Mouse (Mus musculus): ENCODE measurements at regions not wholly inside any gene's neighbourhood (a gene's known extent, or its start where the extent isn't known, plus 50 kb on each side); places are given as distances from the start of the nearest gene placed in this dataset.

DNA sequence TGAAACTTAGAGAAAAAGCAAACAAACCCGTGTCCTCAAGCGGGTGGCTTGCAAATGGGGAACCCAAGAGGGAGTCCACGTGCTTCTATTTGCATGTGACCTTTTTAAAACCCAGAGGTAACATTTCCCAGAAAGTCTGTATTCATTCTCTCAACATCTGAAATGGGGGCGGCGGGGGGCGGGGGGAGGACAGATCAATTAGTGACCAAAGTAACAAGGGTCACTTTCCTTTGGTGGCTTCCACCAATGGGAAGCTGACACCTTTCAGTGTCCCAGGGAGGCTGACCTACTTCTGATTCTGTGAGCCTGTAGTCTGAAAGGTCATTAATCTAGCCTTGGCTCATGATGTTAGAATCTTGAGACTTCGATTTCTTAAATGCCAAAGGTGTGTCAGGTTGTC is 236.0 kb downstream of the Gm11011 start:
- DNase-seq (ENCODE audit: low spot score), result no peak

DNA sequence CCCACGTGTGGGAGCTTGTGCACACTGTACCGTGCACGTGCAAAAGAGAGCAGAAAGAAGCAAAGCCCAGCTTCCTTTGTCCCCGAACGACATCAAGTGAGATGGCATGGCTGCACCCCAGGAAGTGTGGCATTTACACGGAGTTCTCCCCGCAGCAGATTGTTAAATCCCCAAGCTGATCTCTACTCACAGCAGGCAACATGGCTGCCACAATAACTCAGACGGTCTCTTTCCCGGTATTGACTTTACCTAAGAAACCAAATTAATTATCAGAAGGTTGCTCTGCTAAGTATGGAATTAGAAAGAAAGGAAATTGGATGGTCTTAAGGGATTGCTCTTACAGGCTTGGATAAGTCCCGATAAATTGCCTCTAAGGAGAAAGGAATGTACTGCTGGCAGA is 241.4 kb downstream of the Gm11011 start:
- no peak for DNase-seq (ENCODE audit: low spot score)

DNA sequence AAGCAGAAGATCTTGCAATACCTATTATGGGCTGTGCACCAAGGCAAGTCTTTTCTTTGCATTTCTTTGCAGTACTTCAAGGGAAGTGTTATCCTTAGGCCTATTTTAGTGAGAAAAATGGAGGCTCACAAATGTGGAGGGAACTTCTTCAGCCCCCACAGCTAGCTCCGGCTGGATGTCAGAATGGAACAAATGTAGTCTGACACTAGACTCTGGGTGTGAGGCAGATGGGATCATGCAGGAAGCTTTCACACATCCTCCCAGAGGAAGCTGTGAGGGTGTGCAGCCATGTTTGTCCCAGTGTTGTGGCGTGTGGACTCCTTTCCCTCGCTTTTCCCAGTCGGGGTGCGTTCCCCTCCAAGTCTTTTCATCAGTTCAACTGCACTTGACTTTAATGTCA is 268.0 kb downstream of the Gm11011 start:
- no peak for DNase-seq (ENCODE audit: low spot score)

DNA sequence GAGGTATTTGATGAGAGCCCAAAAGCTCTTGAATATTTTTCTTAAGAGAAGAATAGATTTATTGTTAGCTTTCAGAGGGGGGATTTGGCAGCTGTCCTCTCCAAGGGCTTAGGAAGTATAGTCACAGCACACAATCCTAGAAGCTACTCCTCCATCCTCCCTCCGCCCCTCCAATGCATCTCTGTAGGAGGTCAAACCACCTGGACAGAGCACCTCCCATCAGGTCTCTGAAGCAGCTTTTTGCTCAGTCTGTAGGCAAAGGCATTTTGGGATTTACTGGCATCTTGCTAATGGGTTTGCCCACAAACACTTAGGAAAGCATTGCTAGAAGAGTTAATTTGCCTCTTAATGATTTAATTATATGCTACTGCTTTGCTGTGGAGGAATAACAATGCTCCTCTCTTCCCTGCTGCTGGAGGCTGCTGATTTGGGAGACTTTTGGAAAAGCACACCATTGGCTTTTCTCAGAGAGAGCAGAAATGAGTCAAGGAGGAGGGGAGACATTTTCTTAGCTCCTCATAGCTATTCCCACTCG is 273.1 kb downstream of the Gm11011 start:
- DNase-seq (ENCODE audit: low spot score), result no peak

DNA sequence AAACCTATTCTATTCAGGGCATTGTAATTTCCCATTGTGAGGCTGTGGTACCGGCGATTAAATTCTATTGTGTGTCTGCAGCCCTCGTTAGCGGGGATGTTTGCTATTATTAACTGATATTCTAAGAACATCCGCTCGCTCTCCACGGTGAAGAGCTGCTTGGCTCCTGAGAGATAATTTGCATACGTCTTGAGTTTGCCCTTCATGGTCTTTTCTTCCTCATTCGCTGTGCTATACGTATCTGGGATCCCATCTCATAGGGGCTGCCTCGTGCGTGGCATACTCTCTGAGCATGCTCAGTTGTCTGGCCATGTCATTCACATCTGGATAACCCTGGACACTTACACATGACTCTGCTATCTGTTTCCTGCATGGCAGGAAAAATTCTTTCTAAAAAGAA is 275.7 kb downstream of the Gm11011 start:
- no peak for DNase-seq (ENCODE audit: low spot score)

DNA sequence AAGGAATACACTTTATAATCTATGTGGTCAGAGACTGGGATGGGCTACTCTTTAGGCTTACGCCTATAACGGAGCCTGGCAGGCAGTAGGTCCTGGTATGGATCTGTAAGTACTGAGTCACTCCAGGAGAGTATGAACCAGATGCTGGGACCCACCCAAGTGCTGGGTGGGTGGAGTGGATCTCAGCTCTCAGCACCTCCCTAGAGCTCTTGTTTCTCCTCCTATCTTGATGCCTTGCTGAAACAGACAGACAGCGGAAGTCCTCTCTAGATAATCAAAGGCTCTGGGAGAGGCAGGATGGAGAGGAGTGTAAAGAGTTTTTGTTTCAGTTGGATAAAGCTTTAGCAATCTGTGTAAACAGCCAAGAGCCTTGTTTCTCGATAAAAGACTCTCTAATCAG is 276.2 kb downstream of the Gm11011 start:
- DNase-seq (ENCODE audit: low spot score), result no peak

DNA sequence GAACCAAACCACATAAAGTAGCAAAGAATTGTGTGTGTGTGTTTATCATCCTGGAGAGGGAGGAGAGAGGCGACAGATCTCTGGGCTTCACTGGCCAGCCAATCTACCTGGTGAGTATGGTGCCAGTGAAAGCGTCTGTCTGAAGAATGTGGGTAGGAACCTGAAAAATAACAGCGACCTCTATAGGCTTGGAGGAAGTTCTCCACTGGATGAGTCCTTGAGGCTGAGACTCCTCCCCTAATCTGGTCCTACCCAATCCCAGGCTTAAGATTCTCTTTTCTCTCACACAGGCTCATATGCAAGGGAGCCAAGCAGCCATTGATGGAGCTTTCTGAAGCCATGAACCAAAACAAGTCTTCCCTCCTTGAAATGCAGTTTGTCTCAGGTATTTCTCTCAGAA is 283.2 kb downstream of the Gm11011 start:
- no peak for DNase-seq (ENCODE audit: low spot score)

DNA sequence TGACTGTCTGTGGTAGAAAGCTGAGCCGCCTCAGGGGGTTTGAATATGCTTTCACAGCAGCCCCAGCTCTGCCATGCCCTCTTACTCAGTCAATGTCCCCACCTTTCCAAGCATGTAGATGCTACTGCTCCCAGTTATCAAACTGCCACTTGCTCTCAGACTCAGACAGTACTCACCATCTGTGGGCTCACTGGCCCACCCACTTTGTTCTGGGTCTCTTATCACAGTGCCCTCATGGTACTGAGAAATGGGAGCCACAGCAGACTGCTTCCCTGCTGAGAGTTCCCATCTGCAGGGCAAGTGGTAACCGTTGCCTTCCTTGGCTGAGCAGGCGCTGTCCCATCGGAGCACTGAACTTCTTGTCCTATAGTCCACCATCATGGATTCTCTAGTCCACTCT is 286.6 kb downstream of the Gm11011 start:
- no peak for DNase-seq (ENCODE audit: low spot score)

DNA sequence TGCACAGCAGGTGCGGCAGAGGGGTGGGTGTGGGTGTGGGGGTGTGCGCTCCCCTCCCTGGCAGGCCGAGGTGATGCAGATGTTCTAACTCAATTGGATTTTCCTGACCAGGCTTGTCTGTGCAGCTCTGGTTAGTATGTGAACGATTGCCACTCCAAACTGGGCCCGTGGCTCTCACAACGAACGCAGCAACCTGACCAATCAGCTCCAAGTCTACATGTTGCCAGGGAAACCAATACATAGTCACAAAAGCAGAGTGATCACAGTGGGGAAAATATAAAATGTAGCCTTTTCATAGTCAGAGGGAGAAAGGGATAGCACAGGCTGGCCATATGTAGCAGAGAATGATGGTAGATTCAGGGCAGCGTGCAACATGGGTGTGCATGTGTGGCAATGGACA is 287.1 kb downstream of the Gm11011 start:
- no peak for DNase-seq (ENCODE audit: low spot score)

DNA sequence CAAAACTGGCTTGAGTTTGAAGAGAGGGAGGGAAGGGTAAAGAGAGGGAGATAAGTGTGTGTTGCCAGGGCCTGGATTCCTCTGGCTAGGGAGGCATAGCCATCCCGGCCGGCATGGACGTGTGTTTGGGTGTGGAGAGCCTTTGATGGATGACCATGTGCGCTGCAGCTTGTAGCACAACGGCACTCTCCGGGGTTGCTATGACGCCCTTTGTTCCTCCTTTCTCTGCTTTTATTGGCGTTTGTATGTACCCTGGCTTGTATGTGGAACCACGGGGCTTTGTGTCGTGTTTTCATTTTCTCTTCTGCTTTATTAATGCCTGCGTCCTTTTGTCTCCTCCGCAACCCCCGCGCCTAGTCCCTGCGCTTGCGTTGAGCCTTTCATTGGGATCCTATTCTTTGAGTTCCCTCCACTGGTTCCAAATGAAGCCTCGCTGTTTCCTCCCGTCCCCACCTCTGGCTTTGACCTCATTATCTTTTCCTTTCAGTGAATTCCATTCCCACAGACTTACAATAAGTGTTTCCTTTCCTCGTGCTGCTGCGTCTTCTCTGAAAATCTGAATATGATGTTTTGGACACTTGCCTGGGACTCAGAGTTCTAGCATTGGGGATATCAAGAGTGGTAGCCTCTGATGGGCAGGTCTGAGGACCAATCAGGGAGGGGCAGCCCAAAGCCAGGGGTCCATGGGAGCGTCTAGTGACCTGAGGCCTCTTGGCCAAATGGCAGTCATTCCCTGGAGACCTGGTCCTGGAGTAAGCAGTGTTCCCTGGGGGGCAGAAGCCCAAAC is 289.5 kb downstream of the Gm11011 start:
- DNase-seq (ENCODE audit: low spot score), result no peak

DNA sequence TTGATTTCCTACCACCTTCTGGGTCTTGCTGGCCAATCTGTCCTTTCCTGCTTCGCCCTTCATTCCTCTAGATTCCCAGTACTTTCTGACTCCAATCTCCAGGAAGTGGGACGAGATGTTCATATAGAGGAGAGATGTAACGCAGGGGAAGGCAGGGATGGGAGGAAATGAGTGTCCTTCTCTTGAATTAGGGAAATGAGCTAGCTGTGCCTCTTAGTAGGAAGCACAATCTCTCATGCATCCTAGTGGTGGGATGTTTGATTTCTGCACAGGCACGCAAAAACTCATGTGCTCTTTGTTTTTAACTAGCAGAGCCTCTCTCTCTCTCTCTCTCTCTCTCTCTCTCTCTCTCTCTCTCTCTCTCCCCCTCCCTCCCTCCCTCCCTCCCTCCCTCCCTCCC is 290.3 kb downstream of the Gm11011 start:
- no peak for DNase-seq (ENCODE audit: low spot score)

DNA sequence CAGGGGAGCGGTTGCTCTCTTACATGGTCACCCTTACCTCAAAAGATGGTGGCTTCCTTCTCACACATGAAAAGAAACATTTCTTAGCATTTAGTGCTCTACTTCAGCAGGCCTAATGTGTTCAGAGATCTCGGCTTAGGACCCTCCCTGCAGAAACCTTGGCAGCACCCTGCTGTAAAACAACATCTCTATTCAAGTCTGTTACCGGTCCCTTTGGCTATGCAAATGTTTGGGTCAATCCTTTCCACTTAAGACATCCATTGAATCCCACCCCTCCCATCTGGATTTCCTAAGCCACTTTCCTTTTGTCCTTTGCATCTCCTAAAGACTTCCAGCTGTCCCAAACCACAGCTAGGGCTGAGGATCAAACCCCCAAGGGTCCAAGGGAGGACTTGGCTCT is 294.2 kb downstream of the Gm11011 start:
- DNase-seq (ENCODE audit: low spot score), result no peak

DNA sequence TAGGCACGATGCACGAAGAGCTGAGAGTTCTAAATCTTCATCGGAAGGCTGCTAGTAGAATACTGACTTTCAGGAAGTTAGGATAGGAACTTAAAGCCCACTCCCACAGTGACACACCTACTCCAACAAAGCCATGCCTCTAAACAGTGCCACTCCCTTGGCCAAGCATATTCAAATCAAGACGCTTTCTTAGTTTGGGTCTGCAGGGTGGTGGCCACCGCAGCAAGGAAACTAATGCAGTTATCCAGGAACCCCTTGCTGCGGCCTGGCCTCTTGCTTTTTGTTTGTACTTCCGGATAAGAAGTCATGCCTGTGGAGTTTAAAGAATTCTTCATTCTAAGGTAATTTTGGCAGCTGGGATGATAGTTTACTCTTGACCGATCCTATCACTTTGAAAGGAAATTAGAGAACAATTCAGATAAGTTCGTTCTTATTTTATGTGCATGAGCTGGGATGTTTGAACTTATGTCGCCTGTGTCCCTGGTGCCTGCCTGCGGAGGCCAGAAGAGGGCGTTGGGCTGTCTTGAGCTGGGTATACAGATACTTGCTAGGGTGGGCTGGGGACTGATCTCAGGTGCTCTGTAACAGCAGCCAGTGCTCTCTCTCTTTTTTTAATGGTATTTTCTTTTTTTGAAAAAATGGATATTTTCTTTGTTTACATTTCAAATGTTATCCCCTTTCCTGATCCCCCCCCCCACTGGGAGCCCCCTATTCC is 298.5 kb downstream of the Gm11011 start:
- no peak for DNase-seq (ENCODE audit: low spot score)

DNA sequence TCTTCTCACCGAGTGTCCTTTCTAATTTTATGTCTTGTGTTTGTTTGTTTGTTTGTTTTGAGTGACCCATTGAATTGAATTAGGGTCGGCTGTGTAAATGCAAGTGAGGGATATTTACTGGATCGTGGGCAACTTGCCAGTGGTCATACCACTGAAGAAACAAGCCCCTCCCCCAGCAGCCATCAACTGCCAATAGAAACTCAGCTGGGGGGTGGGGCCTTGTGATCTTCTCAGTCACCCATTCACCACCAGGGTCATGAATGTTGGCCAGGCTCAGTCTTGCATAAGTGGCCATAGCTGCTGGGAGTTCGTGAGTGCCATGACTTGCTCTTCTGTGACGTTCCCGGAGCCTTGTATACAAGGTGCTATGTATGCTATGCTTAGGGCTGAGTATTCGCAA is 300.8 kb downstream of the Gm11011 start:
- no peak for DNase-seq (ENCODE audit: low spot score)

DNA sequence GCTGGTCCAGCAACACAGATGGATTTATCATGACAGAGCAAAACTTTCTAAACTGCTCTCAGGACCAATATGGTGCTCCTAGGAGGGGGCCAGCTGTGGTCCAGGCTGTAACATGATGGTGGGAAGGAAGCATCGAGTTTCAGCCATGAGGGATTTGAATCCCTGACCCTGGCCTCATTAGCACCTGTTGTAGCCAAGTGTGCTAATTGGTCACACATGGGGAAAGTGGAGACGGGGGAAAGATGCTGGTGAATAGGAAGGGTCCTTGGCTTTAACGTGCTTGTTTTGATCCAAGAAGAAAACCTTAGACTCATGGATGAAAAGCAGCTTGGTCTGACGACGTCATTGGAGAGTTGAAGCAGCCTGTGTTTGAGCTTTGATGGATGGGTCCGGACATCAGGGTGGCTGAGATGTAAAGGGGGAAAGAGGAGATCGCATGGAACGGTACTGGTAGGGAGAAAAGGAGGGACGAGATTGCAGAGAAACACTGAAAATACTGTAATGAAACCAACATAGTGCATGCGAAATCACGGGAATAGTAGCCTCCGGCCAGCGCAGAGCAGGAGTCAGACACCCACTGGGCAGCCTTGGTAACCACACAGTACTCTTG is 304.9 kb downstream of the Gm11011 start:
- no peak for DNase-seq (ENCODE audit: low spot score)

DNA sequence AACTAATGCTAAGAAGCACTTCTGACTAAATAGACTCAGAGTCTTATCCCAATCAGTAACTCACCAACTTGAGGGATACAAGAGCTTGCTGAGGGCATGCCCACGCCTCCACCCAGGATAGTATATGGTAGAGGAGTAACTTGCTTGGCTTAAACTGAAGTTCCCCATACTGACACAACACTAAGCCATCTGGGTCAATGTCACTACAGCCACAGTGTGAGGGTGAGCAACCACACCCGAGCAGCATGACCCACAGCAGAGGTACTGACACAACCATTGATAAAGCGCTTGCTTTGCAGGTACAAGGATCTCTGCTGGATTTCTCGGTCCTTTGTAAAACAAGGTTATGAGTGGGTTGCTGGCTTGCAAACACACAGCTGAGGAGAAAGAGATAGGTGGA is 312.2 kb downstream of the Gm11011 start:
- DNase-seq (ENCODE audit: low spot score), result no peak

DNA sequence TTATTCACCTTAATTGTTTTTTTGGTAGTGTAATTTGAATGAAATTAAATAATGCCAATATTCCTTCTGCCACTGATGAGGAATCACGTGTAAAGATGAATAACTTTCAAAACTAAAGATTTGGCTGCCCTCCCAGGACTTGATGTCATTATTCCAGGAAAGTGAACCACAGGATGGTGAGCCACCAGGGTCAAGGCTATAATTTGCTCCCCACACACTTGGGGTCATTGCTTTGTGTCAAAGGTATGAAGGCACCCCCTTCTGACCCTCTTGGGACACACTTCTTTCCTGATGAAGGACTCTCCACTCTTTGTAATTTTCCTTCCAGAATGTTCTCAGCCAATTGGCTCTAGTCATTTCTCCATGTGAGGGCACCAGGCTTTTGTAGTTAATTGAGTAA is 313.4 kb downstream of the Gm11011 start:
- no peak for DNase-seq (ENCODE audit: low spot score)

DNA sequence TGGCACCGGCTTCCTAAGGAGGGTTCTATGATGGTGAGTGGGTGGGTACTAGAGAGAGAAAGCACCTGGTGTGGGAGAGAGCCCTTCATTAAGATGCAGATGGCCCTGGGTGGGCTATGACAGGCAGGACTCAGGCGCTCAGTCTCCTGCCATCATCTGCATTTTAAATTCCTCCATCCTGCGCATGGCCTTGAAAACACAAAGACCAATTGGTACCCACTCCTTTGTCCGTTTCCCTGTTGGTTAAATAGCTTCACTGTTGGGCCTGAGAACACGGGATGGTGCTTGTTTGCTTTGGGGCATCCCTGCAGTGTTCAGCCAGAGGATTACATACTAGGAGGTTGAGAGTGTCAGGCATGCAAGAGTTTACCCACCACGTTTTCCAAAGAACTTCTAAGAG is 314.9 kb downstream of the Gm11011 start:
- no peak for DNase-seq (ENCODE audit: low spot score)

DNA sequence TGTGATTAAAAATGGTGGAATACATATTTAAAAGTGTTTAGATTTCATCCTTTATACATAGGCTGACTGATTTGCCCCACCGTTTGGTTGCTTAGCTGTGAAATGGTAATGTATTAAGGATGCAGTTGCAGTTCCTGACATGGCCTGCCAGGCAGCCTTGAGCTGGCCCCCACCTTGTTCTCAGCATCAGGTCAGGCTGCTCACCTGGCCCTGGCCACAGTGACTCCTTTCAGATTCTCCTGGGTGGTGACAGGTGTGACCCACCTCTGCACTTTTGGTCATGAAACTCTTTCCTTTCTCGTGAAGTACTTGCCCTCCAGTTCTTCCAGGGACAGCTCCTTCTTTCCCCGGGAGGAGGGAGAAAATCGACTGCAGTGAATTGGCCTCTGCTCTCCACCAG is 315.5 kb downstream of the Gm11011 start:
- DNase-seq (ENCODE audit: low spot score), result no peak

DNA sequence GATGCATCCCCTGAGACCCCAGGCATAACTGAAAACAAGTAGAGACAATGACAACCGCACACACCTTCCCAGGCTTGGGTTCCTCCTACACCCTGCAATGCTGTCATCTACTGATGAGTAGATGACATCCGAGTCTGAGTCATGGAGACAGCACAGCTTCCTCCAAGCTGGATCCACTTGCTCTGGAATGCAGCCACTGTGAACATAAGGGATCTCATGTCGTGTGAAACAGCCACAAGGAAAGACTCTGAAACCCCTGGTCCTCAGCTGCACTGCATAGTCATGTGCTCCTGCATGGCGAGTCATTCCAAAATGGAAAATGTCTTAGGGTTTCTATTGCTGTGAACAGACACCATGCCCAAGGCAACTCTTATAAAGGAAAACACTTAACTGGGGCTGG is 305.2 kb upstream of the Zfp64 start:
- no peak for DNase-seq (ENCODE audit: low spot score)

DNA sequence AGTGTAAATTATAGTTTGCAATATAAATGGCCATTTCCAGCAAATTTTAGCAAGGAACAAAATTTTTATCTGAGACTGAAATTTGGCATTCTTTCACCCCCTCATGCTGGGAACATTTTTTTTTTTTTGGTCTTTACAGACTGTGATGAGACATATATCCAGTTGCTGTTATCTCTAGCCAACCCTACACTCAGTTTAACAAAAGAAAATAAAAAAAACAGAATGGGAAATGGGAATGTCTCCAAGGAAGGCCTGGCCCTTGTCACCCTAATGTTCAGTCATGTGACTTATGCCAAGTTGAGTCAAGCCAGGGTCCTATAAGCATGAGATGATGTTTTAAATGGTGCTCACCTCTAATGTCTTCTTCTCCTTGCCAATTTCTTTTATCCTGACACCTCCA is 289.2 kb upstream of the Zfp64 start:
- DNase-seq (ENCODE audit: low spot score), result no peak

DNA sequence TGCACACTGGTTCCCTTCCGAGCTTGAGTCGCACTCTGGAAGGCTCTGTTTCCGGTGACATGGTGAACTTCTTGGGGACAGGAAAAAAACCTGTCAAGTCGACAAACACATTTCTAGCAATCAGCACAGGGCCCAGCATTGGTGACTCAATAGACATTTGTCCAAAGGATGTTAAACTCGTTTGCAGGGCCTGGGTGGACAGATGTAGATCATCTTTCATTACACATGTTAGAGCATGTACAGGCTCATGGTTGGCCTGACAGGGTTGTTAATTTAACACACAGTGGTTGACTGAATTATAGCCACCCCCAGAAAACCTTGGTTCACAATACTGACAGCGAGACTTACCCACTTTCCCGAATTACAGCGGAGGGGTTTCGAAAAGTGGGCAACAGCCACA is 288.6 kb upstream of the Zfp64 start:
- DNase-seq (ENCODE audit: low spot score), result no peak

DNA sequence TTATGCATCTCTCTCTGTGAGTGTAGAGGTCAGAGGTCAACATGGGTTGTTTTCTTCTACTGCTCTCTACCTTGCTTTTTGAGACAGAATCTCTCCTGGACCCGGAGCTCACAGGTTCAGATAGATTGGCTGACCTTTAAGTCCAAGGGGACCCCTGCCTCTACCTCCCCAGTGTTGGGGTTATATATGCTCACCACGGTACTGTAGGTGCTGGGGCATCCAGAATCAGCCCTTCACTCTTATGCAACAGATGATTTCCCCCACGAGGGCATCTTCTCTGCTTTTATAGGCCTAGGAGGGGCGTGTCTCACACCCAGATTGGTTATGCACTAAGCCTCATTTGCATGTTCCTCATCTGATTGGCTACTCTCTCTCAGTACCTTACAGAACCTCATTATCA is 282.5 kb upstream of the Zfp64 start:
- no peak for DNase-seq (ENCODE audit: low spot score)
